Mouse (Mus musculus) induced T-regulatory cell, adult 2 months (primary cell): Measurements from ENCODE around the gene Selenow.

Source experiments
- DNase-seq: peaks from one replicate; pipeline ENCODE4 v3.0.0-alpha.2; 2012; ENCODE audit warnings: low read depth

Selenow gene

GRCm38 (mm10) chr7:15922220-15922773, at the start of gene Selenow:
Selenow (minus strand) TSS chr7:15922402.
- DNase-seq: peak; percentile 97

GRCm38 (mm10) chr7:15969674-15970073, 47.5 kb upstream of the Selenow start:
- peak; percentile 52 for DNase-seq

- no peak for DNase-seq
Observed at GRCm38 (mm10) chr7:15968322-15968721, 46.1 kb upstream of the Selenow start.

GRCm38 (mm10) chr7:15967312-15967711, 45.1 kb upstream of the Selenow start, which contains the start of gene Ehd2:
Ehd2 (minus strand) TSS chr7:15967567.
- DNase-seq: peak; percentile 76

- no peak for DNase-seq
Observed at GRCm38 (mm10) chr7:15966489-15966888, 44.3 kb upstream of the Selenow start.

- DNase-seq: no peak
Observed at GRCm38 (mm10) chr7:15963798-15964652, 41.8 kb upstream of the Selenow start.

GRCm38 (mm10) chr7:15962311-15963288, 40.4 kb upstream of the Selenow start:
- DNase-seq: no peak

- no peak for DNase-seq
Observed at GRCm38 (mm10) chr7:15961798-15962197, 39.6 kb upstream of the Selenow start.

- no peak for DNase-seq
Observed at GRCm38 (mm10) chr7:15961239-15961638, 39.0 kb upstream of the Selenow start.

GRCm38 (mm10) chr7:15960691-15961090, 38.5 kb upstream of the Selenow start:
- no peak for DNase-seq

GRCm38 (mm10) chr7:15956143-15956542, 33.9 kb upstream of the Selenow start:
- DNase-seq: no peak

- no peak for DNase-seq
Observed at GRCm38 (mm10) chr7:15955509-15955908, 33.3 kb upstream of the Selenow start.

GRCm38 (mm10) chr7:15954978-15955443, 32.8 kb upstream of the Selenow start:
- no peak for DNase-seq

- DNase-seq: no peak
Observed at GRCm38 (mm10) chr7:15954436-15954835, 32.2 kb upstream of the Selenow start.

GRCm38 (mm10) chr7:15953307-15954074, 31.3 kb upstream of the Selenow start:
- DNase-seq: peak; percentile 68

GRCm38 (mm10) chr7:15952416-15952815, 30.2 kb upstream of the Selenow start:
- DNase-seq: no peak

- DNase-seq: no peak
Observed at GRCm38 (mm10) chr7:15950008-15950407, 27.8 kb upstream of the Selenow start.

GRCm38 (mm10) chr7:15949216-15949790, 27.1 kb upstream of the Selenow start:
- DNase-seq: peak; percentile 78

GRCm38 (mm10) chr7:15948381-15948941, 26.3 kb upstream of the Selenow start:
- DNase-seq: peak; percentile 93

- no peak for DNase-seq
Observed at GRCm38 (mm10) chr7:15947653-15948260, 25.6 kb upstream of the Selenow start.
